In the genomic region with DNA sequence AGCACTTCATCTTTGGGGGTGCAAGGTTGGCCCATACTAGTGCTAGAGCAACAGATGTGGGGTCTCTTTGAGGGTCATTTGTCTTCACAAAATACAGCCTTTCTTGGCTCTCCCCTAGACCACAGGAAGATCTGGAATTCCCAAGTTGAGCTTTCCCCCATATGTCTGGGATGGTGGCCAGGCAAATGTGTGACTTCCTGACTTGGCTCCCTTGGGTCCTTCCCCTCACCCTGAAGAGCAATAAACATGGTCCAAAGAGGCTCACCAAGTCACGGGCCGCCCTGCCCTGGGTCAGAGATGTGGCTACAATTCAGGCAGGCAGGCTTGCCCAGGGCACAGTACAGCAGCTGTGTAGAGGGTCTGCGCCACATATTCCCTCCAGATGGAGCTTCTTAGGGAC, we compare ENCODE assay signal across 10 mouse cellular contexts. TPM values are rescaled to one million over a fixed set of nuclear protein-coding genes. Genes with fewer than 3 reads are reported as not detected.
DNase-seq lines count a peak whose midpoint lies in the region; ATAC-seq and TF ChIP-seq lines count a peak whose summit lies in the region.
"Had no signal": no experiment of that assay in that cellular context is flagged by ENCODE, and none has a peak within 500 bp of the region (broad histone marks: within the 10 kb centered on the region; RNA-seq: fewer than 3 reads in every experiment).

No protein-coding gene starts in this region.

- no peaks in the 10 kb centered on the region for H3K79me2 ChIP-seq in liver, adult 2 months (ENCODE audit: control insufficient read depth, insufficient read depth, low read length)

- H3K27ac ChIP-seq in liver, adult 2 months (replicated peaks; ENCODE audit: insufficient read depth, low read depth, low read length): no peak overlapping the region
- no peak overlapping the region for H3K27ac ChIP-seq in liver, embryonic 11.5 days (ENCODE audit: low read depth, low read length)
- peak overlapping the region; percentile 58; the same call in 1 of the 2 replicates for H3K27ac ChIP-seq in heart, embryonic 15.5 days
- H3K27ac ChIP-seq in stomach, embryonic 15.5 days: peak overlapping the region; percentile 90

- no peak overlapping the region for H3K4me2 ChIP-seq in liver, embryonic 11.5 days
- no peak overlapping the region for H3K4me2 ChIP-seq in heart, embryonic 15.5 days
- H3K4me2 ChIP-seq in stomach, embryonic 15.5 days: no peak overlapping the region

- H3K4me3 ChIP-seq in liver, adult 2 months (ENCODE audit: insufficient read depth, low read depth, low read length): no peak overlapping the region
- H3K4me3 ChIP-seq in liver, embryonic 11.5 days (ENCODE audit: low read depth, low read length): no peak overlapping the region
- H3K4me3 ChIP-seq in heart, embryonic 15.5 days: no peak overlapping the region
- no peak overlapping the region for H3K4me3 ChIP-seq in stomach, embryonic 15.5 days (replicated peaks)
- H3K4me3 ChIP-seq: megakaryocyte, embryonic 14.5 days had no signal

- WGBS in liver, adult 2 months: 86% methylated on average over 3 of the region's 3 CpGs
- 92% methylated on average over 3 of the region's 3 CpGs for WGBS in liver, embryonic 11.5 days
- 49% methylated on average over 3 of the region's 3 CpGs for WGBS in heart, embryonic 15.5 days
- WGBS in stomach, embryonic 15.5 days: 71% methylated on average over 3 of the region's 3 CpGs

- H3K36me3 ChIP-seq in liver, adult 2 months (ENCODE audit: control insufficient read depth, insufficient read depth, low read length): no peaks in the 10 kb centered on the region
- no peaks in the 10 kb centered on the region for H3K36me3 ChIP-seq in liver, embryonic 11.5 days (ENCODE audit: control insufficient read depth, insufficient read depth, low read length)
- H3K36me3 ChIP-seq in heart, embryonic 15.5 days: no peaks in the 10 kb centered on the region
- H3K36me3 ChIP-seq in stomach, embryonic 15.5 days: no peaks in the 10 kb centered on the region

- no peaks in the 10 kb centered on the region for H3K9me3 ChIP-seq in liver, embryonic 11.5 days (ENCODE audit: control insufficient read depth, low read length)
- H3K9me3 ChIP-seq in heart, embryonic 15.5 days (replicated peaks): no peaks in the 10 kb centered on the region
- no peaks in the 10 kb centered on the region for H3K9me3 ChIP-seq in stomach, embryonic 15.5 days

- no peaks in the 10 kb centered on the region for H3K4me1 ChIP-seq in liver, adult 2 months (ENCODE audit: control insufficient read depth, insufficient read depth, low read length)
- H3K4me1 ChIP-seq in liver, embryonic 11.5 days (replicated peaks; ENCODE audit: control insufficient read depth, insufficient read depth, low read length): no peaks in the 10 kb centered on the region; the same call in 1 of the 2 replicates
- peaks cover 21% of the 10 kb centered on the region for H3K4me1 ChIP-seq in heart, embryonic 15.5 days (replicated peaks)
- peaks cover 25% of the 10 kb centered on the region; the same call in 1 of the 2 replicates for H3K4me1 ChIP-seq in stomach, embryonic 15.5 days
- H3K4me1 ChIP-seq: megakaryocyte, embryonic 14.5 days had no signal

- no peak for TF ChIP-seq POLR2A in liver, adult 2 months (IDR thresholded peaks at IDR 0.05; ENCODE audit: extremely low read depth, insufficient read depth, low read length)

- TF ChIP-seq CTCF in liver, adult 2 months (IDR thresholded peaks at IDR 0.05; ENCODE audit: low read depth, low read length): no peak

- no peak overlapping the region for H3K9ac ChIP-seq in liver, adult 2 months (ENCODE audit: low read depth, low read length)
- no peak overlapping the region for H3K9ac ChIP-seq in liver, embryonic 11.5 days (ENCODE audit: low read depth, low read length)
- H3K9ac ChIP-seq in heart, embryonic 15.5 days: no peak overlapping the region
- H3K9ac ChIP-seq in stomach, embryonic 15.5 days: no peak overlapping the region

- peak; percentile 12 for DNase-seq in liver, adult 2 months (ENCODE audit: extremely low read depth, low read depth, low spot score)
- DNase-seq in liver, embryonic 11.5 days (ENCODE audit: low spot score): no peak
- peak; percentile 41 for DNase-seq in kidney, adult 9 months
- DNase-seq in adrenal gland, adult 8-10 months: no peak
- no peak for DNase-seq in retina, embryonic 14.5 days (ENCODE audit: low spot score)
- DNase-seq in cerebellum, adult 11-12 months: no peak

- H3K27me3 ChIP-seq in liver, adult 2 months (ENCODE audit: control insufficient read depth, insufficient read depth, low read length): no peaks in the 10 kb centered on the region
- H3K27me3 ChIP-seq in liver, embryonic 11.5 days (replicated peaks; ENCODE audit: control insufficient read depth, insufficient read depth, low read length): no peaks in the 10 kb centered on the region
- H3K27me3 ChIP-seq in heart, embryonic 15.5 days: no peaks in the 10 kb centered on the region
- no peaks in the 10 kb centered on the region for H3K27me3 ChIP-seq in stomach, embryonic 15.5 days (replicated peaks)

- ATAC-seq in liver, embryonic 11.5 days (replicated peaks; ENCODE audit: low FRiP score): no peak
- ATAC-seq in heart, embryonic 15.5 days (replicated peaks; ENCODE audit: insufficient number of reproducible peaks, insufficient read depth, low FRiP score, low read depth): 0 out of 2 replicates have a peak, but pooled peaks have one; percentile 29
- ATAC-seq in stomach, embryonic 15.5 days (ENCODE audit: insufficient read depth, low FRiP score, low read depth): 0 out of 2 replicates have a peak, but pooled peaks have one; percentile 6
- ATAC-seq: hindbrain, embryonic 16.5 days had no signal

RNA-seq across cellular contexts. Expression of a gene that starts 44.1 kb away (rescaled TPM):
- 4.2 and 6.2 TPM in 2 replicates for total RNA-seq in liver, adult 2 months (2014; rRNA removed)
- polyA plus RNA-seq in liver, adult 2 months (2012; rRNA removed): 4.6 and 6.2 TPM in 2 replicates
- 18.1 and 20.8 TPM in 2 replicates for polyA plus RNA-seq in liver, embryonic 11.5 days (2014; fragmentation: Nextera tagmentation; extraction: Ambion mirVana)
- 90.9 and 128 TPM in 2 replicates for polyA plus RNA-seq in heart, embryonic 15.5 days (2015; fragmentation: Nextera tagmentation; extraction: Ambion mirVana)
- polyA plus RNA-seq in stomach, embryonic 15.5 days (2015; fragmentation: Nextera tagmentation; extraction: Ambion mirVana): 326 and 336 TPM in 2 replicates
- total RNA-seq in adrenal gland, adult 8-10 months (2022): 100 to 1,000 TPM; 163 to 254 (median 213) TPM

RNA-seq across cellular contexts. Expression of a gene that starts 58.5 kb away (rescaled TPM):
- total RNA-seq in liver, adult 2 months (2014; rRNA removed): 1.8 and 2.9 TPM in 2 replicates
- 3.2 and 3.6 TPM in 2 replicates for polyA plus RNA-seq in liver, adult 2 months (2012; rRNA removed)
- polyA plus RNA-seq in liver, embryonic 11.5 days (2014; fragmentation: Nextera tagmentation; extraction: Ambion mirVana): 16.1 and 18.2 TPM in 2 replicates
- 90.2 and 125 TPM in 2 replicates for polyA plus RNA-seq in heart, embryonic 15.5 days (2015; fragmentation: Nextera tagmentation; extraction: Ambion mirVana)
- polyA plus RNA-seq in stomach, embryonic 15.5 days (2015; fragmentation: Nextera tagmentation; extraction: Ambion mirVana): 294 and 297 TPM in 2 replicates
- 10 to 100 TPM; 18.2 to 48.1 (median 25.2) TPM for total RNA-seq in adrenal gland, adult 8-10 months (2022)

Comparison
In these comparisons a context has a peak if more than half of its experiments do, and no peak if none do; other contexts are left out.
1. DNase-seq: peak in liver, adult 2 months (single experiment) and kidney, adult 9 months (single experiment); none in liver, embryonic 11.5 days (single experiment), adrenal gland, adult 8-10 months (single experiment), retina, embryonic 14.5 days (single experiment) and cerebellum, adult 11-12 months (single experiment).
2. H3K27ac ChIP-seq: peak in heart, embryonic 15.5 days (single experiment) and stomach, embryonic 15.5 days (single experiment); none in liver, adult 2 months (single experiment) and liver, embryonic 11.5 days (single experiment).